Mouse (Mus musculus) adrenal gland, adult 10 weeks (tissue): ENCODE data around the gene Ccna1. TPM values are rescaled to one million over a fixed set of nuclear protein-coding genes. Genes with fewer than 3 reads are reported as not detected.

Experiments
- polyA plus RNA-seq: library from polyadenylated mRNA; stranded (reverse); fragments of 350-450 nt; fragmentation: Illumina TruSeq; extraction: RNeasy Lipid Tissue Mini Kit (QIAGEN cat#74804); gene quantifications from one replicate; pipeline ENCODE4 v1.2.3, GENCODE M21; 2014; ENCODE audit warnings: low read depth, low replicate concordance

Gene Ccna1
- polyA plus RNA-seq: not detected

GRCm38 (mm10) chr3:55055038-55055746, at the start of gene Ccna1:
Ccna1 (minus strand) TSS chr3:55055501.

Other genes starting within 250 kb of the Ccna1 start
- gene Rfxap, start 247.7 kb downstream of the Ccna1 start, polyA plus RNA-seq: 16.5 TPM
- gene Sertm1, start 139.6 kb downstream of the Ccna1 start, polyA plus RNA-seq: not detected
- gene Spg20, start 56.6 kb upstream of the Ccna1 start, polyA plus RNA-seq: 56.2 TPM
- 0.23 TPM for gene Ccdc169, start 81.8 kb upstream of the Ccna1 start, polyA plus RNA-seq
- not detected for gene Sohlh2, start 126.5 kb upstream of the Ccna1 start, polyA plus RNA-seq
- 3.7 TPM for gene Dclk1, start 186.9 kb upstream of the Ccna1 start, polyA plus RNA-seq